Mouse (Mus musculus) hindbrain, embryonic 11.5 days (tissue): Measurements from ENCODE around the gene Sec1. TPM values are rescaled to one million over a fixed set of nuclear protein-coding genes. Genes with fewer than 3 reads are reported as not detected.

ENCODE experiments used
- ATAC-seq: fragments of 200-750 bp; cut with Nextera tagmentation; 2 replicates; pipeline ENCODE4 v1.8.0; 2017; ENCODE audit warnings: mild to moderate bottlenecking, moderate TSS enrichment, moderate library complexity; ENCODE audit not compliant: low FRiP score
- DNase-seq: peaks from one replicate; pipeline ENCODE4 v3.0.0-alpha.2; 2015; ENCODE audit warnings: low spot score
- H3K27ac ChIP-seq: fragments of 300-500 bp; sonication (generic); 2 replicates; pipeline ENCODE4 v1.5.1; 2014; ENCODE audit warnings: mild to moderate bottlenecking, low read depth, low read length
- H3K27me3 ChIP-seq: fragments of 300-500 bp; sonication (generic); 2 replicates; pipeline ENCODE4 v1.6.1; 2014; ENCODE audit warnings: mild to moderate bottlenecking, low read length, moderate library complexity, mixed read lengths; ENCODE audit not compliant: control insufficient read depth, insufficient read depth
- H3K36me3 ChIP-seq: fragments of 300-500 bp; sonication (generic); 2 replicates; pipeline ENCODE4 v1.6.1; 2014; ENCODE audit warnings: mild to moderate bottlenecking, low read length, moderate library complexity, mixed read lengths; ENCODE audit not compliant: control insufficient read depth, insufficient read depth
- H3K4me1 ChIP-seq: fragments of 300-500 bp; sonication (generic); replicated peaks from 2 replicates; pipeline ENCODE4 v1.6.1; 2014; ENCODE audit warnings: low read length, mixed read lengths; ENCODE audit not compliant: control insufficient read depth, insufficient read depth
- H3K4me2 ChIP-seq: fragments of 300-500 bp; sonication (generic); replicated peaks from 2 replicates; pipeline ENCODE4 v1.6.1; 2014; ENCODE audit warnings: mild to moderate bottlenecking, low read depth, low read length
- H3K4me3 ChIP-seq: fragments of 300-500 bp; sonication (generic); 2 replicates; pipeline ENCODE4 v1.5.1; 2014; ENCODE audit warnings: low read depth, low read length
- H3K9ac ChIP-seq: fragments of 300-500 bp; sonication (generic); 2 replicates; pipeline ENCODE4 v1.6.1; 2014; ENCODE audit warnings: low read depth, low read length
- H3K9me3 ChIP-seq: fragments of 300-500 bp; sonication (generic); 2 replicates; pipeline ENCODE4 v1.6.1; 2016; ENCODE audit warnings: low read length; ENCODE audit not compliant: control insufficient read depth
- WGBS: fragments of 180-500 bp; shearing (Covaris S2); extraction: QIAGEN DNeasy Blood & Tissue Kit; methylation state at CpG from one replicate; pipeline ENCODE4 v1.1.7; 2014; 5-methylcytosine and 5-hydroxymethylcytosine counted together
- polyA plus RNA-seq: library from polyadenylated mRNA; unstranded; fragments of >200 nt; fragmentation: Nextera tagmentation; extraction: Ambion mirVana; gene quantifications from 2 replicates; pipeline ENCODE4 v1.2.1, GENCODE M21; 2014

The Sec1 gene
- polyA plus RNA-seq, 1 experiment from 2014 or later = 0.29 TPM

GRCm38 (mm10) chr7:45682144-45683126, 11.8 kb downstream of the Sec1 start:
- H3K27ac ChIP-seq = no peak overlapping the region
- H3K27me3 ChIP-seq = no peaks in the 10 kb centered on the region
- H3K4me2 ChIP-seq = no peak overlapping the region
- no peaks in the 10 kb centered on the region for H3K36me3 ChIP-seq
- no peak overlapping the region for H3K4me3 ChIP-seq
- no peaks in the 10 kb centered on the region for H3K9me3 ChIP-seq
- 30% methylated on average over 14 of the region's 14 CpGs for WGBS
- ATAC-seq (peak; percentile 86), DNase-seq (peak; percentile 96)
- peaks cover 3% of the 10 kb centered on the region for H3K4me1 ChIP-seq
- H3K9ac ChIP-seq = peak overlapping the region; percentile 40; the same call in 1 of the 2 replicates

- ATAC-seq (no peak), DNase-seq (no peak)
- Histone ChIP-seq H3K4me3 (no peak overlapping the region), H3K9me3 (no peaks in the 10 kb centered on the region), H3K36me3 (no peaks in the 10 kb centered on the region), H3K4me2 (no peak overlapping the region), H3K27ac (no peak overlapping the region), H3K9ac (no peak overlapping the region), H3K27me3 (no peaks in the 10 kb centered on the region), H3K4me1 (peaks cover under 1% of the 10 kb centered on the region)
- 88% methylated on average over 8 of the region's 8 CpGs for WGBS
These were observed 13.0 kb downstream of the Sec1 start for GRCm38 (mm10) chr7:45681046-45681736.

GRCm38 (mm10) chr7:45679966-45680621, 14.1 kb downstream of the Sec1 start:
- Histone ChIP-seq H3K4me2 (no peak overlapping the region), H3K9me3 (no peaks in the 10 kb centered on the region), H3K4me1 (no peaks in the 10 kb centered on the region), H3K27ac (no peak overlapping the region), H3K36me3 (no peaks in the 10 kb centered on the region), H3K9ac (no peak overlapping the region), H3K4me3 (no peak overlapping the region), H3K27me3 (no peaks in the 10 kb centered on the region)
- 68% methylated on average over 14 of the region's 14 CpGs for WGBS
- DNase-seq (no peak), ATAC-seq (no peak)

GRCm38 (mm10) chr7:45678513-45678912, 15.7 kb downstream of the Sec1 start:
- no peak overlapping the region for H3K27ac ChIP-seq
- H3K9me3 ChIP-seq = no peaks in the 10 kb centered on the region
- no peaks in the 10 kb centered on the region for H3K36me3 ChIP-seq
- 90% methylated on average over 14 of the region's 14 CpGs for WGBS
- no peak overlapping the region for H3K4me2 ChIP-seq
- DNase-seq (no peak), ATAC-seq (no peak)
- no peak overlapping the region for H3K9ac ChIP-seq
- no peaks in the 10 kb centered on the region for H3K4me1 ChIP-seq
- H3K4me3 ChIP-seq = no peak overlapping the region
- no peaks in the 10 kb centered on the region for H3K27me3 ChIP-seq

GRCm38 (mm10) chr7:45677627-45678295, 16.4 kb downstream of the Sec1 start:
- DNase-seq (no peak), ATAC-seq (no peak)
- Histone ChIP-seq H3K4me1 (no peaks in the 10 kb centered on the region), H3K27me3 (no peaks in the 10 kb centered on the region), H3K9ac (no peak overlapping the region), H3K27ac (no peak overlapping the region), H3K4me2 (no peak overlapping the region), H3K36me3 (no peaks in the 10 kb centered on the region), H3K4me3 (no peak overlapping the region), H3K9me3 (no peaks in the 10 kb centered on the region)
- 77% methylated on average over 7 of the region's 7 CpGs for WGBS

GRCm38 (mm10) chr7:45668921-45669320, 25.3 kb downstream of the Sec1 start:
- H3K9ac ChIP-seq = no peak overlapping the region
- no peak overlapping the region for H3K27ac ChIP-seq
- H3K9me3 ChIP-seq = no peaks in the 10 kb centered on the region
- no peaks in the 10 kb centered on the region for H3K27me3 ChIP-seq
- DNase-seq (no peak), ATAC-seq (no peak)
- H3K36me3 ChIP-seq = no peaks in the 10 kb centered on the region
- 95% methylated on average over 9 of the region's 9 CpGs for WGBS
- H3K4me1 ChIP-seq = no peaks in the 10 kb centered on the region
- H3K4me2 ChIP-seq = no peak overlapping the region
- H3K4me3 ChIP-seq = no peak overlapping the region

- no peak for ATAC-seq
These were observed 26.4 kb downstream of the Sec1 start for GRCm38 (mm10) chr7:45667761-45668160.

GRCm38 (mm10) chr7:45666161-45666560, 28.0 kb downstream of the Sec1 start, which contains the start of gene Fut2:
Gene Fut2, minus strand, starts transcription at chr7:45666394.
- H3K9me3 ChIP-seq = no peaks in the 10 kb centered on the region
- H3K4me2 ChIP-seq = no peak within 1 kb of the TSS
- H3K4me3 ChIP-seq = no peak within 1 kb of the TSS
- H3K4me1 ChIP-seq = no peaks in the 10 kb centered on the region
- H3K27ac ChIP-seq = no peak within 1 kb of the TSS
- no peak within 1 kb of the TSS for H3K9ac ChIP-seq
- no peaks in the 10 kb centered on the region for H3K27me3 ChIP-seq
- DNase-seq (no peak), ATAC-seq (no peak)
- H3K36me3 ChIP-seq = no peaks in the 10 kb centered on the region
- WGBS = 88% methylated on average over 7 of the region's 7 CpGs

More at GRCm38 (mm10) chr7:45667761-45668160, 26.4 kb downstream of the Sec1 start:
- H3K9me3 ChIP-seq = no peaks in the 10 kb centered on the region
- H3K36me3 ChIP-seq = no peaks in the 10 kb centered on the region
- H3K4me3 ChIP-seq = no peak overlapping the region
- H3K27ac ChIP-seq = no peak overlapping the region
- H3K9ac ChIP-seq = no peak overlapping the region
- WGBS = 71% methylated on average over 14 of the region's 14 CpGs
- no peak for DNase-seq
- no peaks in the 10 kb centered on the region for H3K27me3 ChIP-seq
- H3K4me1 ChIP-seq = no peaks in the 10 kb centered on the region
- H3K4me2 ChIP-seq = no peak overlapping the region
